Mouse (Mus musculus): ENCODE measurements around the gene Rexo1. TPM values are rescaled to one million over a fixed set of nuclear protein-coding genes. Genes with fewer than 3 reads are reported as not detected.
A peak's percentile ranks its signal among the peaks of the same experiment; 100 is the strongest.

Rexo1 gene
- polyA plus RNA-seq, 1 experiment from 2014 or later, result 22.3 TPM

DNA sequence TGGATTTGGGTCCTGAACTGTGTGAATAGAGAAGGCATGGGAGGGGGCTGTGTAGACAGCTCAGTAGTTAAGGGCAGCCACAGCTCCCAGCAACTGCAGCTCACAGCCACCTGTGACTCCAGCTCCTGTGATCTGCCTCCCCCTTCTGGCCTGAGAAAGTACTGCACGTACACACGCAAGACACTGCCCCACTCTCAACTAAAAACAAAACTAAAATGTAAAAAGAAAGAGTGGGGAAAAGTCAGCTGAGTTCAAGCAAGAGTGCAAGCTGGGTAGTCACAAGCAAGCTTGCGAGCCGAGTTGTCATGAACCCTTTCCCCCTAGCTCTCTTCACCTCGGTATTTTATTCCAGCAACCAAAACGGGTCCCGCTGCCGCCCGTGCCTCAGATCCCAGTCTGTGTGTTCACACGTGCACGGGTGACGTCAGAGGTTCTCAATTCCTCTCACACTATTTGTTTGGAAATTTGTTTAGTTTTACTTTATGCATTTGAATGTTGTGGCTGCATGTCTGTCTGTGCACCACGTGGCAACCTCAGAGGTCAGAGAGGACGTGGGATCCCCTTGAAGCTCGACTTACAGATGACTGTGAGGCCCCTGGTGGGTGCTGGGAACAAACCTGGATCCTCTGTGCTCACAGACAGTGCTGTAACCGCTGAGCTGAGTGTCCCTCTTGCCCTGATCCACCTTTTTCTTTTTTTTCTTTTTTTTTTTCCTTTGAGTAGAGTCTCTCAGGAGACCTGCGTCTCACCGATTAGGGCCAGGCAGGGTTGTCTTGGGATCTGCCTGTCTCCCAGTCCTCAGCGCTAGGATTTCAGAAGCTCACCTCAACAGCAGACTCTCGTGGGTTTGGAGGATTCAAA, 51.7 kb downstream of the Rexo1 start:
- peak overlapping the region; percentile 21 for H3K4me3 ChIP-seq (ENCODE audit: low read depth, low read length)
- ATAC-seq (peak; percentile 50; the same call in 1 of the 2 replicates), DNase-seq (ENCODE audit: low spot score) (peak; percentile 84)
- no peaks in the 10 kb centered on the region for H3K36me3 ChIP-seq (ENCODE audit: control insufficient read depth, insufficient read depth, low read length)
- no peak overlapping the region for H3K27ac ChIP-seq (ENCODE audit: low read depth, low read length)
- peaks cover 2% of the 10 kb centered on the region; the same call in 1 of the 2 replicates for H3K4me1 ChIP-seq (ENCODE audit: control insufficient read depth, insufficient read depth, low read length)
- peaks cover 24% of the 10 kb centered on the region for H3K27me3 ChIP-seq (replicated peaks; ENCODE audit: control insufficient read depth, insufficient read depth, low read length)
- no peaks in the 10 kb centered on the region for H3K9me3 ChIP-seq (replicated peaks; ENCODE audit: control insufficient read depth, low read length)
- 0 out of 2 replicates have a peak overlapping the region, but pooled peaks have one; percentile 21 for H3K9ac ChIP-seq (ENCODE audit: low read length)
- H3K4me2 ChIP-seq (ENCODE audit: low read length), result peak overlapping the region; percentile 51
- WGBS, result 12% methylated on average over 20 of the region's 20 CpGs

DNA sequence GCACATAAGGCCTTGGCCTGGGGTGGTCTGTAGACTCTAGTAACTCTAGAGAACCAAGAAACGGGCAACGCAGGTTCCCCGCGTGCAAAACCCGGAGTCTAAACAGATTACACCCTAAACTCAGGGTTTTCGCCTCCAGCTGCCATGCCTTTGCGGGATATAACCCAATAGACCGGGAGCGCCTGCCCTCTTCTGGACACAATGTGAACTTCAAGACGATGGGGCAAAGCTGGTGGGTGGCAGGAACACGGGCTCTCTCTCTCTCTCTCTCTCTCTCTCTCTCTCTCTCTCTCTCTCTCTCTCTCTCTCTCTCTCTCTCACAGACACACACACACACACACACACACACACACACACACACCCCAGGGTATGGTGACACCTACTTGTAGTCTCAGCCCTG, 55.1 kb downstream of the Rexo1 start:
- no peak for ATAC-seq
- under 1% methylated on average over 11 of the region's 11 CpGs for WGBS
- Histone ChIP-seq H3K9me3 (replicated peaks; ENCODE audit: control insufficient read depth, low read length) (no peaks in the 10 kb centered on the region), H3K4me1 (ENCODE audit: control insufficient read depth, insufficient read depth, low read length) (peaks cover 2% of the 10 kb centered on the region; the same call in 1 of the 2 replicates), H3K9ac (ENCODE audit: low read length) (no peak overlapping the region), H3K36me3 (ENCODE audit: control insufficient read depth, insufficient read depth, low read length) (no peaks in the 10 kb centered on the region), H3K27me3 (replicated peaks; ENCODE audit: control insufficient read depth, insufficient read depth, low read length) (peaks cover 42% of the 10 kb centered on the region), H3K4me3 (ENCODE audit: low read depth, low read length) (no peak overlapping the region), H3K27ac (ENCODE audit: low read depth, low read length) (no peak overlapping the region), H3K4me2 (ENCODE audit: low read length) (no peak overlapping the region)
- peak; percentile 85 for DNase-seq (ENCODE audit: low spot score)

DNA sequence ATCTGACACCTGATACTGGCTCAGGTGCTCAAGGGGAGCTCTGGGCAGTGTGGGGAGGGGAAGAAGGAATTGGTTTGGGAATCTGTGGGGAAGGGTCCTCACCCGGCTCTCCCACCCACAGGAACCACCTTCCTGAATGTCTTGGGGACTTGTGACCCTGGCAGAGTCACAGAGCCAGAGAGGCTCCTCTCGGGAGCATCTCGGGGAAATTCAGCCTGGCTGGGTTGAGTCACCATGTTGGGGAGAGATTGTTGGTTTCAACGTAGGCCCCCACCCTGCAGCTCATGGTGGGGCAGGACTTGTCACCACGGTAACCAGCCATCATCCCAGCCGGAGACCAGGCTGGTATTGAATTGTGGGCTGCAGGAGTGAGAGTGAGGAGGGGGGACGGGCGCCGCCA, 56.6 kb downstream of the Rexo1 start:
- peaks cover 57% of the 10 kb centered on the region for H3K27me3 ChIP-seq (replicated peaks; ENCODE audit: control insufficient read depth, insufficient read depth, low read length)
- H3K4me3 ChIP-seq (ENCODE audit: low read depth, low read length), result no peak overlapping the region
- no peaks in the 10 kb centered on the region for H3K36me3 ChIP-seq (ENCODE audit: control insufficient read depth, insufficient read depth, low read length)
- peaks cover 2% of the 10 kb centered on the region; the same call in 1 of the 2 replicates for H3K4me1 ChIP-seq (ENCODE audit: control insufficient read depth, insufficient read depth, low read length)
- H3K27ac ChIP-seq (ENCODE audit: low read depth, low read length), result no peak overlapping the region
- DNase-seq (ENCODE audit: low spot score), result no peak
- no peak overlapping the region for H3K4me2 ChIP-seq (ENCODE audit: low read length)
- 0% methylated on average over 9 of the region's 9 CpGs for WGBS
- no peak for ATAC-seq
- no peak overlapping the region for H3K9ac ChIP-seq (ENCODE audit: low read length)
- no peaks in the 10 kb centered on the region for H3K9me3 ChIP-seq (replicated peaks; ENCODE audit: control insufficient read depth, low read length)

- ATAC-seq (no peak), DNase-seq (ENCODE audit: low spot score) (no peak)
Measured at GRCm38 (mm10) chr10:80503599-80504220, 57.6 kb downstream of the Rexo1 start.

GRCm38 (mm10) chr10:80502819-80503314, 58.5 kb downstream of the Rexo1 start:
- no peak overlapping the region for H3K9ac ChIP-seq (ENCODE audit: low read length)
- no peaks in the 10 kb centered on the region for H3K4me1 ChIP-seq (ENCODE audit: control insufficient read depth, insufficient read depth, low read length)
- no peaks in the 10 kb centered on the region for H3K36me3 ChIP-seq (ENCODE audit: control insufficient read depth, insufficient read depth, low read length)
- H3K4me2 ChIP-seq (ENCODE audit: low read length), result no peak overlapping the region
- ATAC-seq (no peak), DNase-seq (ENCODE audit: low spot score) (no peak)
- no peak overlapping the region for H3K4me3 ChIP-seq (ENCODE audit: low read depth, low read length)
- under 1% methylated on average over 22 of the region's 22 CpGs for WGBS
- peaks cover 75% of the 10 kb centered on the region for H3K27me3 ChIP-seq (replicated peaks; ENCODE audit: control insufficient read depth, insufficient read depth, low read length)
- no peaks in the 10 kb centered on the region for H3K9me3 ChIP-seq (replicated peaks; ENCODE audit: control insufficient read depth, low read length)
- H3K27ac ChIP-seq (ENCODE audit: low read depth, low read length), result no peak overlapping the region

More at GRCm38 (mm10) chr10:80503599-80504220, 57.6 kb downstream of the Rexo1 start:
- 1% methylated on average over 27 of the region's 27 CpGs for WGBS
- Histone ChIP-seq H3K9ac (ENCODE audit: low read length) (no peak overlapping the region), H3K4me1 (ENCODE audit: control insufficient read depth, insufficient read depth, low read length) (no peaks in the 10 kb centered on the region), H3K27me3 (replicated peaks; ENCODE audit: control insufficient read depth, insufficient read depth, low read length) (peaks cover 67% of the 10 kb centered on the region), H3K9me3 (replicated peaks; ENCODE audit: control insufficient read depth, low read length) (no peaks in the 10 kb centered on the region), H3K27ac (ENCODE audit: low read depth, low read length) (no peak overlapping the region), H3K4me2 (ENCODE audit: low read length) (no peak overlapping the region), H3K36me3 (ENCODE audit: control insufficient read depth, insufficient read depth, low read length) (no peaks in the 10 kb centered on the region), H3K4me3 (ENCODE audit: low read depth, low read length) (no peak overlapping the region)

DNA sequence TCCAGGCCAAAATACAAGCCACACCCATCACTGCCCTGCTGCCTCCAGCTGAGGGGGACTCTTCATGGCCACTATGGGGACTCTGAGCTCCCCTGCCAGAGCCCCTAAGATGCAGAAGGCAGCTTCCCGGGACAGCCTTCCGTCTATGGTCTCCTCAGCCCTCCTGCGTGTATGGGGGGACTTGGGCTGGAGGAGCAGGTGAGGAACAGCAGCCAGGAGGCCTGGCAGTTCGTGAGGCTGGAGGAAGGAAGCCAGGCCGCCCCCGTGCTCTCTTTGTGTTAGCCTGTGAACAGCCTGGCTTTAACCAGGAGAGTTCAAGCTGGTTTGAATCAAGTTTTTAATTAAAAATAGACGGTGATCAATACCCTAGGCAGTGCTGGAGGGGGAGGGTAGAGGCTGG, 59.1 kb downstream of the Rexo1 start:
- ATAC-seq (no peak), DNase-seq (ENCODE audit: low spot score) (no peak)
- Histone ChIP-seq H3K36me3 (ENCODE audit: control insufficient read depth, insufficient read depth, low read length) (no peaks in the 10 kb centered on the region), H3K9me3 (replicated peaks; ENCODE audit: control insufficient read depth, low read length) (no peaks in the 10 kb centered on the region), H3K4me2 (ENCODE audit: low read length) (no peak overlapping the region), H3K27me3 (replicated peaks; ENCODE audit: control insufficient read depth, insufficient read depth, low read length) (peaks cover 80% of the 10 kb centered on the region), H3K4me3 (ENCODE audit: low read depth, low read length) (no peak overlapping the region), H3K27ac (ENCODE audit: low read depth, low read length) (no peak overlapping the region), H3K9ac (ENCODE audit: low read length) (no peak overlapping the region), H3K4me1 (ENCODE audit: control insufficient read depth, insufficient read depth, low read length) (no peaks in the 10 kb centered on the region)
- 0% methylated on average over 7 of the region's 7 CpGs for WGBS

DNA sequence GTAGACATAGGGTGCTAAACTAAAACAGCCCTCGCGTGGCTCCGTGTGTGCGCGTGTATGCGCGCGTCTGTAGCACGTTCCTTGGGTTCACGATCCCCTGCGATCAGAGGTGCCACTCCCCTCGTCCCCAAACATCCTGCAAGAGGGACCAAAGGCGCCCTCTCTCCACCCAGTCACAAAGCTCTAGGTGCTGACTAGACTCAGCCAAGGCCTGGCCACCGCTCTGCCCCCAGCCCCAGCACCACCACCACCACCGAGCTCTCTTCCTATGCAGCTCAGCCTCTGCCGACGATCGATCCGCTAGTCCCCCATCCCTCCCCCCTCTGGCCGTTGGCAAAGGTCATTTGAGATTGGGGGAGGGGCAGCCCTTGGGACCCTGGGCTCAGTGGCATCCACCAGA, 64.9 kb downstream of the Rexo1 start:
- peaks cover 98% of the 10 kb centered on the region for H3K27me3 ChIP-seq (replicated peaks; ENCODE audit: control insufficient read depth, insufficient read depth, low read length)
- peak overlapping the region; percentile 32 for H3K4me3 ChIP-seq (ENCODE audit: low read depth, low read length)
- no peaks in the 10 kb centered on the region for H3K9me3 ChIP-seq (replicated peaks; ENCODE audit: control insufficient read depth, low read length)
- no peak for DNase-seq (ENCODE audit: low spot score)
- H3K4me1 ChIP-seq (ENCODE audit: control insufficient read depth, insufficient read depth, low read length), result 0 out of 2 replicates have a peak, but pooled peaks cover 5% of the 10 kb centered on the region
- no peak overlapping the region for H3K9ac ChIP-seq (ENCODE audit: low read length)
- no peak overlapping the region for H3K27ac ChIP-seq (ENCODE audit: low read depth, low read length)
- 0% methylated on average over 20 of the region's 20 CpGs for WGBS
- H3K36me3 ChIP-seq (ENCODE audit: control insufficient read depth, insufficient read depth, low read length), result no peaks in the 10 kb centered on the region
- no peak overlapping the region for H3K4me2 ChIP-seq (ENCODE audit: low read length)
- no peak for ATAC-seq

DNA sequence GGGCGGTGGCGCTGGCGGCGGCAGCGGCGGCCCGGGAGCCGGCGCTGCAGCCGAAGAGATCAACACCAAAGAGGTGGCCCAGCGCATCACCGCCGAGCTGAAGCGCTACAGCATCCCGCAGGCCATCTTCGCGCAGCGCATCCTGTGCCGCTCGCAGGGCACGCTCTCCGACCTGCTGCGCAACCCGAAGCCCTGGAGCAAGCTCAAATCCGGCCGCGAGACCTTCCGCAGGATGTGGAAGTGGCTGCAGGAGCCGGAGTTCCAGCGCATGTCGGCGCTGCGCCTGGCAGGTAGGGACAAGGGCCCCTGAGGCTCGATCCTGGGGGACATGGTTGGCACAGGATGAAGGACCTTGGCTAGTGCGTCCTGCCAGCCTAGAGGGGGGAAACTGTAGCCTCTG, 65.5 kb downstream of the Rexo1 start:
- no peak for DNase-seq (ENCODE audit: low spot score)
- WGBS, result 0% methylated on average over 23 of the region's 35 CpGs
- Histone ChIP-seq H3K4me3 (ENCODE audit: low read depth, low read length) (peak overlapping the region; percentile 32), H3K9ac (ENCODE audit: low read length) (0 out of 2 replicates have a peak overlapping the region, but pooled peaks have one; percentile 17), H3K27ac (ENCODE audit: low read depth, low read length) (no peak overlapping the region), H3K4me2 (ENCODE audit: low read length) (peak overlapping the region; percentile 66; the same call in 1 of the 2 replicates), H3K27me3 (replicated peaks; ENCODE audit: control insufficient read depth, insufficient read depth, low read length) (peaks cover 98% of the 10 kb centered on the region), H3K4me1 (ENCODE audit: control insufficient read depth, insufficient read depth, low read length) (0 out of 2 replicates have a peak, but pooled peaks cover 5% of the 10 kb centered on the region), H3K36me3 (ENCODE audit: control insufficient read depth, insufficient read depth, low read length) (no peaks in the 10 kb centered on the region), H3K9me3 (replicated peaks; ENCODE audit: control insufficient read depth, low read length) (no peaks in the 10 kb centered on the region)
- ATAC-seq, result no peak
